In the genomic region with DNA sequence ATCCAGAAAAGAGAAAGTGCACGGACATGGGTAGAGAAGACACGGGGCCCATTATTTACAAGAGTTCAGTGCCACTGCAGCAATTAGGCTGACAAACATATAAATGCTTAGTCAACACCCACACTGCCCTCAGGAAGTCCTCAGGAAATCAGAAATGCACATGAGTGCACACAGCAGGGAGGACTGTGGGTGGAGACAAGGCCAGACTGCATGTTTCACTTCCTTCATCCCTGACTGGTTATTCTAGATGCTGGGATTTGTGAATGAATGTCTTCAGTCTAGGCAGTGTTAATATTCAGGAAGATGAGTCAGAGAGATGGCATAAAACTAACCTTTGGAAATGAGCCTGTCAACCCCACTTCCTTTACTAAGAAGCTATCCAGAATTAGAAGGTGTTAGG, we compare ENCODE assay signal across 13 mouse cellular contexts.
DNase-seq lines count a peak whose midpoint lies in the region; ATAC-seq and TF ChIP-seq lines count a peak whose summit lies in the region.
"Had no signal": no experiment of that assay in that cellular context is flagged by ENCODE, and none has a peak within 500 bp of the region (broad histone marks: within the 10 kb centered on the region; RNA-seq: fewer than 3 reads in every experiment).

No protein-coding gene starts in this region.

- peak; percentile 11 to 38 for DNase-seq in adrenal gland, adult (ENCODE audit: inconsistent age in 2 of 2, low spot score in 1 of 2)
- DNase-seq in adrenal gland, postnatal 10 days = no peak
- no peak for DNase-seq in lung, postnatal 10 days
- DNase-seq in thymus, adult 2 months = no peak
- DNase-seq: gastrocnemius, postnatal 25 days; right cerebral cortex, adult 18-20 months; thymus, postnatal 4 days had no signal

- no peak overlapping the region for H3K27ac ChIP-seq in lung, embryonic 15.5 days
- H3K27ac ChIP-seq in kidney, embryonic 16.5 days (ENCODE audit: low read length) = no peak overlapping the region
- H3K27ac ChIP-seq in thymus, adult 2 months (ENCODE audit: control insufficient read depth, insufficient read depth, low read length) = no peak overlapping the region
- H3K27ac ChIP-seq: intestine, embryonic 15.5 days; liver, embryonic 14.5 days had no signal

- H3K27me3 ChIP-seq in lung, embryonic 15.5 days = no peaks in the 10 kb centered on the region
- H3K27me3 ChIP-seq in kidney, embryonic 16.5 days (ENCODE audit: insufficient read depth, low read length) = no peaks in the 10 kb centered on the region
- no peaks in the 10 kb centered on the region for H3K27me3 ChIP-seq in thymus, adult 2 months (ENCODE audit: control insufficient read depth, insufficient read depth, low read length)
- H3K27me3 ChIP-seq: intestine, embryonic 15.5 days had no signal

- 31% methylated on average over 2 of the region's 2 CpGs for WGBS in lung, embryonic 15.5 days
- 45% methylated on average over 2 of the region's 2 CpGs for WGBS in kidney, embryonic 16.5 days
- WGBS in thymus, adult 2 months = 18% methylated on average over 2 of the region's 2 CpGs

- 0 out of 2 replicates have a peak, but pooled peaks cover 11% of the 10 kb centered on the region for H3K4me1 ChIP-seq in lung, embryonic 15.5 days
- H3K4me1 ChIP-seq in kidney, embryonic 16.5 days (ENCODE audit: insufficient read depth, low read length) = peaks cover 17% of the 10 kb centered on the region
- H3K4me1 ChIP-seq in thymus, adult 2 months (replicated peaks; ENCODE audit: control insufficient read depth, insufficient read depth, low read length) = no peaks in the 10 kb centered on the region
- H3K4me1 ChIP-seq: intestine, embryonic 15.5 days had no signal

- H3K4me3 ChIP-seq in lung, embryonic 15.5 days = no peak overlapping the region
- H3K4me3 ChIP-seq in kidney, embryonic 16.5 days (ENCODE audit: low read length) = no peak overlapping the region
- H3K4me3 ChIP-seq in thymus, adult 2 months (ENCODE audit: control insufficient read depth, insufficient read depth, low read length) = no peak overlapping the region
- H3K4me3 ChIP-seq: intestine, embryonic 15.5 days had no signal

- no peak for TF ChIP-seq CTCF in thymus, adult 2 months (IDR thresholded peaks at IDR 0.05; ENCODE audit: borderline replicate concordance, control insufficient read depth, extremely low read depth, insufficient read depth, low read length, poor library complexity)

- ATAC-seq in lung, embryonic 15.5 days (ENCODE audit: borderline replicate concordance, extremely low read depth, low FRiP score, low TSS enrichment) = peak; percentile 39; the same call in 1 of the 2 replicates
- ATAC-seq in kidney, embryonic 16.5 days (ENCODE audit: low FRiP score, low TSS enrichment) = peak; percentile 76
- ATAC-seq in neutrophil, adult 5-6 weeks (ENCODE audit: extremely low read depth, insufficient number of reproducible peaks, low FRiP score, poor library complexity, severe bottlenecking) = 0 out of 2 replicates have a peak, but pooled peaks have one; percentile 13
- no peak for ATAC-seq in megakaryocyte-erythroid progenitor cell, adult 5-6 weeks (replicated peaks; ENCODE audit: low FRiP score, low TSS enrichment, poor library complexity, severe bottlenecking)
- ATAC-seq: intestine, embryonic 15.5 days had no signal

- no peak overlapping the region for H3K9ac ChIP-seq in lung, embryonic 15.5 days
- no peak overlapping the region for H3K9ac ChIP-seq in kidney, embryonic 16.5 days (replicated peaks; ENCODE audit: low read length)
- H3K9ac ChIP-seq: intestine, embryonic 15.5 days; liver, embryonic 14.5 days had no signal

- no peak overlapping the region for H3K4me2 ChIP-seq in lung, embryonic 15.5 days
- H3K4me2 ChIP-seq in kidney, embryonic 16.5 days (replicated peaks; ENCODE audit: low read depth, low read length) = no peak overlapping the region; the same call in 1 of the 2 replicates
- H3K4me2 ChIP-seq: intestine, embryonic 15.5 days had no signal

- TF ChIP-seq POLR2A in thymus, adult 2 months (IDR thresholded peaks at IDR 0.05; ENCODE audit: control insufficient read depth, extremely low read depth, insufficient read depth, low read length, poor library complexity) = no peak

- no peaks in the 10 kb centered on the region for H3K9me3 ChIP-seq in lung, embryonic 15.5 days
- H3K9me3 ChIP-seq in kidney, embryonic 16.5 days (ENCODE audit: low read length) = no peaks in the 10 kb centered on the region
- H3K9me3 ChIP-seq: intestine, embryonic 15.5 days had no signal

- no peaks in the 10 kb centered on the region for H3K36me3 ChIP-seq in lung, embryonic 15.5 days
- H3K36me3 ChIP-seq in kidney, embryonic 16.5 days (ENCODE audit: insufficient read depth, low read length) = no peaks in the 10 kb centered on the region
- H3K36me3 ChIP-seq in thymus, adult 2 months (ENCODE audit: control insufficient read depth, insufficient read depth, low read length) = no peaks in the 10 kb centered on the region
- H3K36me3 ChIP-seq: intestine, embryonic 15.5 days had no signal

Comparison
In these comparisons a context has a peak if more than half of its experiments do, and no peak if none do; other contexts are left out.
1. DNase-seq: peak in adrenal gland, adult (2 of 2); none in adrenal gland, postnatal 10 days (single experiment), lung, postnatal 10 days (single experiment) and thymus, adult 2 months (single experiment).